Mouse (Mus musculus): Measurements from ENCODE around the gene Tbx15.
A peak's percentile ranks its signal among the peaks of the same experiment; 100 is the strongest.
"Not testable (repeated sequence)": the region's sequence is repeated elsewhere in the genome, so short reads cannot be mapped to it uniquely, and the experiment has no call there.

Tbx15 gene

DNA sequence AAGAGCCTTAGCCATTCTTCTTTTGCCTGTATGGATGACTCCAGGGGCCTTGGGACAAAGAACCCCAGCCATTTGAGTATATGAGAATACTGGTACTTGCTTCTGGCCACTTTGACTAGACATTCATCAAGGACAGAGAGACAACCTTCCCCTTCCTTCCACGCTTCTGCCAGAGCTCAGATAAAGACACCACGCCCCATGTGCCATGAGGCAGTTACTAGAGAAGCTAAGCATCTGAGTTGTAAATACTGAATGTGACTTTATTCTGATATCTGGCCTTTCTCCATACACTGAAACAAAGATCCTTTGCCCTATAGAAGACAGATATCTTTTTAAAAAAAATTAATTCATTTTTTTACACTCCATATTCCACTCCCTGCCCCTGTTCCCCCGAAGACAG, 39.5 kb downstream of the Tbx15 start:
- no peak for DNase-seq

DNA sequence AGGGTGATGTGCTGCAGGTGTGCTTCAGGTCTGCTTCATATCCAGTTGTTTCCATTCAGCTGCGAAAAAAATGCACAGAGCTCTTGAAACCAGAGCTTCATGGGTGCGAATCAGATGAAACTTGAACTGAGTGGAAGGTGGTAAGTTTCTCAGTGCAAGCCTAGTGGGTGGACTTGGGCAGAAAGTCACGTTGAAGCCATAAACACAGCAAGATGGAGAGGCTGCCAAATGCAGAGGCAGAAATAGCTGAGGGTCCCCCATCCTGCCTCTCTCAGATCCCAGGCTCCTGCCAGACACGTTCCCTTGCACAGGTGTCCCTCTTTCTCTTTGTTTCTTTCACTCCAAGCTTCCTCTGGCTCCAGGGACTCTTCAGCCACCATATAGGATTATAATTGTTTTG, 41.3 kb downstream of the Tbx15 start:
- no peak for DNase-seq

DNA sequence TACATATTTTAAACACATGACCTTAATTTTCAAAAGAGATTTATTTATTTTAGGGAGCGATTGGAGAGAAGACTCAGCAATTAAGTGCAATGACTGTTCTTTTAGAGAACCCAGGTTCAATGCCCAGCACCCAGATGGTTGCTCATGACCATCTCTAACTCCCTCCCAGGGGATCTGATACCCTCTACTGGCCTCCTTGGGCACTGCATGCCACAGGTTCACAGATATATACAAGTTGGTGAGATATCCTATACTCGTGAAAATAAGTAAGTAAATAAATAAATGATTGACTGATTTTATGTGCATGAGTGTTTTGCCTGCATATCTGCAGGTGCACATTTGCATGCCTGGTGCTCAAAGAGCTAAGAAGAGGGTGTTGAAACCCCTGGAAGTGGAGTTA, 48.1 kb downstream of the Tbx15 start:
- no peak for DNase-seq

- no peak for DNase-seq
These were observed 50.0 kb downstream of the Tbx15 start for GRCm38 (mm10) chr3:99290064-99290702.

GRCm38 (mm10) chr3:99290878-99291277, 50.7 kb downstream of the Tbx15 start:
- DNase-seq: no peak

GRCm38 (mm10) chr3:99291386-99291785, 51.2 kb downstream of the Tbx15 start:
- no peak for DNase-seq

GRCm38 (mm10) chr3:99292531-99292931, 52.4 kb downstream of the Tbx15 start:
- peak; percentile 53 for DNase-seq

- not testable (repeated sequence) for DNase-seq
These were observed 54.0 kb downstream of the Tbx15 start for GRCm38 (mm10) chr3:99294209-99294608.

GRCm38 (mm10) chr3:99295301-99295700, 55.1 kb downstream of the Tbx15 start:
- DNase-seq: no peak

GRCm38 (mm10) chr3:99296186-99296585, 56.0 kb downstream of the Tbx15 start:
- no peak for DNase-seq

DNA sequence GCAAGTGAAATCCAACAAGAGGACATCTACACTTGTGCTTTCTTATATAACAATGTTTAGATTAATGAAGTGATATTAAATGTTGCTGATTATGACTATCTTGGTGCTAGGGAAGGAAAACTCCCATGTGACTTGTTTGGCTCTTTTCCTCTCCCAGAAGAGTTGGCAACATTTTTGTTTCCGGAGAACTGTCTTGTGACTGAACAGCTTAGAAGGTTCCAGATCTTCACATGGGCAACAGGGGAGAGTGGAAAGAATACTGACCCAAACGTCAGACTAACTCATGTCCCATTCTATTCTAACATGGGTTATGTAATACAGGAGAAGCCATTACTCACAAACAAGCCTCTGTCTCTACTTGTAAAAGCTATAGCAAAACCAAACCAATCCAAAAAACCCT, 60.7 kb downstream of the Tbx15 start:
- no peak for DNase-seq

DNA sequence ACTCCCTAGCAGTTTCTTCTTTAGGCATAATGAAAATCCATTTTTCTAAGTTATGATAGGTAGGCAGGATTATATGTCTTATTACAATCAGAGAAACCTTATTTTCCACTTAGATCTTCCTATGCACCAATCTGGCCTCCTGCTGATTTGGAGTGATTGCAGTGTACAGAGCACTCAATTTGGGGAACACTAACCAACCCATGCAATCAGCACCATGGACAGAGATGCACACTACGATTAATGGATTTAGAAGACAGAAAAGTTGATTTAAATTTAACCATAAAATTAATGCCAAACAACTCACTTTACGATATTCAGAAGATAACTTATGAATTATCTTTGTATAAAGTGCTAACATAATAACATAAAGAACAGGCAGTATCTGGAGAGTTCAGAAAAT, 70.7 kb downstream of the Tbx15 start:
- no peak for DNase-seq

DNA sequence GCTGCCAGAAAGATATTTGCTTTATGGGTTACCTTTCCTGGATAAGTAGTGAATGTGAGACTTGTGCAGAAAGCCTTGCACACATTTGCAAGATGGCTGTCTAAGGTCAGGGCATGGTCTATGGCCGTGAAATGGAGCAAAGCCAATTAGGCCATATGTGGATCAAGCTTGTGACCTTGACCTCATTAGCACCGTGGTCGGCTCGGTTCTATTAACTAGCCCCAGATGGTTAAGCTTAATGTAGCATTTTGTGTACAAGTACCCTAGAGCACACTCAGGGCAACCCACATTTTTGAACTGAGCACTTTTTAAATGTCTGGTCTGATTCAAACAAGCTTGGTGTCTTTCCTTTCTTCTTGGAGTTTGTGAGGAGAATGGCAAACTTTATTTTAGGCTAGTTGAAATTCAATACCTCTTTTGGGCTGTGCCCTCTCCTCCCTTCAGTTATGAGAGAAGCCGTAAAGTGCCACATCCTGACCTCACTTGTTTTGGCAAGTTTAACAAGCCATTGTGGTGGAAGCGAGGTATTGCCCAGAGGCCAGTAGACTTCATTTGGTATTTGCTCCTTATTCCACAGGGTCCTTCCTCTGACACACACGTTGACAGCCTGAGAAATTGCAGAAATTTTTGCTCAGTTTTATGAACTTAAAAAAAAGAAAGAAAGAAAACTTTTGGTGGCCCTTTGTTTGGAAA, 71.9 kb downstream of the Tbx15 start:
- DNase-seq: no peak

DNA sequence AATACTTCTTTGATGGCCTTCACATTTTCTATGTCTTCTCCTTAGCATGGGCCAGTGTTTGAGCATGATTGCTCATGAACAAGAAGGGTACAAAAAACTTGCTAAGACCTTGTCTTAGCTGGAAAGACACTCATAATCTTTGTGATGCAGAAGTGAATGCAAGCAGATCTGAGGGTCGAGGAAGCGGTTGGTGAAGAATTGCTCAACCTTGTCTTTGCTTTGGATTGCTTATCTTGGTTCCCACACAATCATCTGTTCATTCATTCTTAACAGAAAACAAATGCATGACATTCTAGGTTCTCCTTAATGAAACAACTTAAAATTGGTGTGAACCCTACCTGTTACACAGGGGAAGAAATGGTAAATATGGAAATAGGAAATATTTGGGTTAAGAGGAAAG, 82.2 kb downstream of the Tbx15 start:
- no peak for DNase-seq

DNA sequence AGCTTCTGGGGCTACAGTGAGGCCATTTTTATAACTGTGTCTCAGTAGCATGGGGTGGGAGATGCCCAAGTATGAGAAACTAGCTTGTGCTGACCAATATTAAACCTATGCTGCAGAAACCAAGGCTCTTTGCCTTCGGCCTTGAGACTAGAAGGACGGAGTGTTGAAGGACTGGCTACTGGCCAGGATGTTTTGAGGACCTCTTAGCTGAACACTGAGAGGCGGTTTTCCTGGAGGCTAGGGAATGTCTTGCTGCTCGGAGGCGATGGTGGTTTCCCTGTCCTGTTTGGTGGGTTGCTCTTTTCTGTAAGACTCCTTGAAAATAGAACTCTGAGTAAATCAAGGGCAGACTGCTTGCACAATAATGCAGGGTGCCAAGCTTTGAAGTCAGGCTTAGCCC, 89.1 kb downstream of the Tbx15 start:
- DNase-seq: no peak

- DNase-seq: no peak
These were observed 90.9 kb downstream of the Tbx15 start for GRCm38 (mm10) chr3:99331086-99331485.

DNA sequence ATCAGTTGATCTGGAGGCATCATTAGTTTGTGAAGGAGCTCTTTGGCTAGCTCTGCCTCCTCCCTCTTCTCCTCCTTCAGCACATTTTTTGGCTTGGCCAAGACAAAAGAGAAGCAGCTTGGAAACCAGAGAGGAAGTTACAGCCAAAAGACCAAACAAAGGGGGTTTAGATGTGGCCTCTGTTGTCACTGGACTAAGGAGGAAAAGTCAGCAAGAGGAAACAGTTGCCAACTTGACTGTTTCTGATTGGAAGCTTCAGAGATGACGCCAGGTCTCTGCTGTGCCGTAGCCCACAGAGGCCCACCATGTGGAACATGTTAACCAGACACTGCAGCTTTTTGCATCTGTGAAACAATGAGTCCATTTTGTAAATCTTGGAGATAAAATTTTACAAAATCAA, 96.7 kb downstream of the Tbx15 start:
- no peak for DNase-seq

GRCm38 (mm10) chr3:99338756-99339155, 98.6 kb downstream of the Tbx15 start:
- no peak for DNase-seq

DNA sequence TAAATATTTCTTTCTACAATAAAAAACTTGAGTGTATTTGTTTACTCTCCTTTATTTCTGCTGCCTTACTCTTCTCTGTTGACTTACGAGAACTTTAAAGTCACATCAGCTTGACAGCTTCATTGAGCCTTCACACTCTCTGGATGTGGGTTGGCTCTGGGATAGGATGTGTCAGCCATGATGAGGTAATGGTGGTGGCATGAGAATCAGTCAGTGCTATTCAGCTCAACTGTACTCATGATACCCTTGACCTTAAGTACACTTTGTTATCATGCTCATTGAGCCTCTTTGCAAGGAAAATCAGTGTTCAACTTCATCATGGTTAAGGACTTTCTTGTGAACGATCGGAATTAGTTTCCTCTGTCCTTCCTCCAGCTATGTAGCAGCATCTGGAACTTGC, 99.8 kb downstream of the Tbx15 start:
- DNase-seq: no peak

DNA sequence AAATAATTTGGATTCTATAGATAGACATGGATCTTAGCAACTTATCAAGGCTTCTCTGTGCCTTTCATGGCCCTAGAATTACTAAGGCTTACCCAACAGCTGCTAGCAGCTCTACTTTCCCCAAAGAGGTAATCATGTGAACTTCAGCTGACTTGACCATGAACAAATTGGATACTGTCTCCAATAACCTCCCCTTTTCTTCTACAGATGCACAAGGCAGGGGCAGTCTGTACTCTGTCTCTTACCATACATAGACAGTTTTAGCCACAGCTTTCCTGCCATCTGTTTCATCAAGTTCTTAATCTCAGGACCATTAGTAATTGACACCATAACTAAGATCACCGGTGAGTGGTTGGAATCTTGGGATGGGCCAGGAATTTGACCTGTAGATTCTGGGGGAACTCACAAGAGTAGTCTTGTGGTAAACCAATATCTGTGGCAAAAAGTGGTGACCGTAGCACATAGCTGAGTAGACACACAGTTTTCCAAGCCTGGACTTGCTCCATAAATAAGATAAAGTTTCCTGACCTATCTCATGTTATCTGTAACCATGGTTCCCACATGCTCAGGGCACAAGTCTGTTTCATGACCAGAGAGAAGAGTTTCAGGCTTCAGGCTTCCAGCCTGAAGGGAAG, 139.6 kb downstream of the Tbx15 start:
- no peak for DNase-seq

DNA sequence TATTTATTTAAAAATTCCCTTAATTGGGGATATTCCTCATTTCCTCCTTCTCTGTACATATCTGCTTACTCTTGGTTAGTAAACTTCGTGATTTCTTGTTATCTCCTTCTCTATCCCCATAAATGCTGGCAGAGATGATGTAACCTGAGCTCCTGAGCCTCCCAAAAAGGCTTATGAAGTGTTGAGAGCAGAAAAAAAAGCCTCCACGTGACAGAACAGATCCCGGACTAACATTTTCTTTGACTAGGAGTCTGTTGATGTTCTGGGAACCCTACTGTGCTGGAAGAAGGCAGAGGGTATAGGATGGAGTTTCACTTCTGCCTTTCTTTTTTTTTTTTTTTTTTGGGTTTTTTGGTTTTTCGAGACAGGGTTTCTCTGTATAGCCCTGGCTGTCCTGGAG, 146.9 kb downstream of the Tbx15 start:
- no peak for DNase-seq

Measured in right cerebral cortex, postnatal 25 days (tissue).